Mouse (Mus musculus) left cerebral cortex, adult 9 months (tissue): ENCODE data around the gene Ugt1a5.
"Not testable (repeated sequence)": the region's sequence is repeated elsewhere in the genome, so short reads cannot be mapped to it uniquely, and the experiment has no call there.

Experiments used
- DNase-seq, 2 experiments: peaks; one replicate each; pipeline ENCODE4 v3.0.0; 2022; ENCODE audit warnings: low spot score in 2 of 2

Gene Ugt1a5

GRCm38 (mm10) chr1:88197443-88197842 lies 31.6 kb downstream of the Ugt1a5 start:
- no peak for DNase-seq

GRCm38 (mm10) chr1:88199996-88200395 lies 34.2 kb downstream of the Ugt1a5 start:
- DNase-seq = no peak

- DNase-seq = no peak
Measured at GRCm38 (mm10) chr1:88200456-88200855, 34.6 kb downstream of the Ugt1a5 start, which contains the start of gene Ugt1a2. Ugt1a2 (plus strand) TSS chr1:88200601.

- DNase-seq = peak; percentile 56 to 82
Measured at GRCm38 (mm10) chr1:88205294-88205922, 39.6 kb downstream of the Ugt1a5 start, which contains the start of gene Dnajb3. Dnajb3 (minus strand) TSS chr1:88205782.

GRCm38 (mm10) chr1:88206843-88207479 lies 41.1 kb downstream of the Ugt1a5 start:
- no peak for DNase-seq

GRCm38 (mm10) chr1:88211812-88212211 lies 46.0 kb downstream of the Ugt1a5 start, which contains the start of gene Ugt1a1:
Ugt1a1 (plus strand) TSS chr1:88211959.
- DNase-seq = no peak

- DNase-seq = no peak
Measured at GRCm38 (mm10) chr1:88212341-88213045, 46.7 kb downstream of the Ugt1a5 start.

GRCm38 (mm10) chr1:88213061-88213460 lies 47.2 kb downstream of the Ugt1a5 start:
- DNase-seq = no peak

GRCm38 (mm10) chr1:88213766-88214461 lies 48.1 kb downstream of the Ugt1a5 start:
- DNase-seq = no peak

GRCm38 (mm10) chr1:88214462-88214952 lies 48.7 kb downstream of the Ugt1a5 start:
- no peak for DNase-seq

GRCm38 (mm10) chr1:88215466-88216380 lies 49.9 kb downstream of the Ugt1a5 start:
- no peak for DNase-seq

- no peak for DNase-seq
Measured at GRCm38 (mm10) chr1:88216551-88216950, 50.7 kb downstream of the Ugt1a5 start.

GRCm38 (mm10) chr1:88217144-88217543 lies 51.3 kb downstream of the Ugt1a5 start:
- no peak for DNase-seq

GRCm38 (mm10) chr1:88217576-88217975 lies 51.8 kb downstream of the Ugt1a5 start:
- DNase-seq = no peak

- DNase-seq = no peak
Measured at GRCm38 (mm10) chr1:88218051-88218450, 52.2 kb downstream of the Ugt1a5 start.

- no peak for DNase-seq
Measured at GRCm38 (mm10) chr1:88218591-88218990, 52.8 kb downstream of the Ugt1a5 start.

GRCm38 (mm10) chr1:88219054-88219453 lies 53.2 kb downstream of the Ugt1a5 start:
- no peak for DNase-seq

GRCm38 (mm10) chr1:88220336-88220735 lies 54.5 kb downstream of the Ugt1a5 start:
- no peak for DNase-seq

GRCm38 (mm10) chr1:88222216-88222615 lies 56.4 kb downstream of the Ugt1a5 start:
- DNase-seq = no peak

GRCm38 (mm10) chr1:88223011-88223515 lies 57.3 kb downstream of the Ugt1a5 start:
- DNase-seq = not testable (repeated sequence)

- DNase-seq = no peak
Measured at GRCm38 (mm10) chr1:88223591-88223990, 57.8 kb downstream of the Ugt1a5 start.
